Mouse (Mus musculus) testis, adult 2 months (tissue): Measurements from ENCODE around the gene Hist1h4k.

Experiments used
- CTCF ChIP-seq: fragments of 200-500 bp; IDR thresholded peaks from 2 replicates; pipeline ENCODE4 v1.5.1; 2012; ENCODE audit warnings: low read depth, mild to moderate bottlenecking, inconsistent platforms, low read length, moderate library complexity; ENCODE audit not compliant: control insufficient read depth, insufficient read depth, insufficient replicate concordance
- POLR2A ChIP-seq: fragments of 200-500 bp; IDR thresholded peaks from 2 replicates; pipeline ENCODE4 v1.6.1; 2012; ENCODE audit warnings: low read depth, mild to moderate bottlenecking, inconsistent platforms, low read length, moderate library complexity; ENCODE audit not compliant: control insufficient read depth

- TF ChIP-seq CTCF (no peak), POLR2A (no peak)
These were observed 35.0 kb downstream of the Hist1h4k start for GRCm38 (mm10) chr13:21715131-21715863.
